Mouse (Mus musculus) gastrocnemius, adult 2 months (tissue): ENCODE results near the gene Tsks. TPM values are rescaled to one million over a fixed set of nuclear protein-coding genes. Genes with fewer than 3 reads are reported as not detected.

Experiments
- DNase-seq: peaks from one replicate; pipeline ENCODE4 v3.0.0; 2022
- H3K27ac ChIP-seq: fragments of 200-600 bp; 2 replicates; pipeline ENCODE4 v1.8.1; 2022; ENCODE audit warnings: mild to moderate bottlenecking
- H3K4me3 ChIP-seq: fragments of 200-600 bp; 2 replicates; pipeline ENCODE4 v1.8.1; 2022; ENCODE audit warnings: mild to moderate bottlenecking, moderate library complexity
- CTCF ChIP-seq: fragments of 200-600 bp; IDR thresholded peaks from 2 replicates; pipeline ENCODE4 v1.8.1; 2022; ENCODE audit warnings: antibody characterized with exemption, mild to moderate bottlenecking, moderate library complexity
- intact Hi-C: fragments of 180-260 bp; cut with DNase I; formaldehyde crosslinking; loops from one replicate; pipeline ENCODE4 v1.15.1; 2025
- long read RNA-seq, 2 experiments: library from polyadenylated mRNA; stranded (forward); transcript quantifications; one replicate each; pipeline ENCODE4 v2.0.0; 2021
- total RNA-seq, 2 experiments: library from RNA; stranded (reverse); gene quantifications; 2 replicates each; pipeline ENCODE4 v1.2.3; 2021

Gene Tsks
- total RNA-seq = not detected
- long read RNA-seq, experiment 1 = 0 reads
- long read RNA-seq, experiment 2 = 0 reads

DNA sequence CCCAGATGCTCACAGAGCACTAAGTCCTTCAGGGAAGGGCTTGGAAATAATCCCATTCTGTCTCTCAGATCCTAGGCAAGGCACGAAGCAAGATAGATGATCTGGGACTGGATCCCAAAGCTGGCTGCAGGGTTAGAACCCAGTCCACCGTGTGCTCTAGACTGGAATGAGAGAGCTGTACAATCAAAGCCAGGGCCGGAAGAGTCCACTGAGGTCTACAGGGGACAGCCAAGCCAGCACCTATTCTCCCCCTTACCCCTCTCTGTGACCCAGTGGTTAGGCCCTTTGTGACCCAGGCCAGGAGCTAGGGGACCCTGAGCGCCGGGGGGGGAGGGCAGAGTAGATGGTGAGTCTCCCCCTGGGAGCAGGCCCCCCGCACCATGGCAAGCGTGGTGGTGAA, at the start of gene Tsks:
Gene Tsks, plus strand, starts transcription at position 301 of the 400 bp plus-strand sequence.
- no peak within 1 kb of the TSS for H3K4me3 ChIP-seq
- TF ChIP-seq CTCF = no peak
- no peak within 1 kb of the TSS for H3K27ac ChIP-seq
- DNase-seq = no peak
- intact Hi-C loops = no loop called here

DNA sequence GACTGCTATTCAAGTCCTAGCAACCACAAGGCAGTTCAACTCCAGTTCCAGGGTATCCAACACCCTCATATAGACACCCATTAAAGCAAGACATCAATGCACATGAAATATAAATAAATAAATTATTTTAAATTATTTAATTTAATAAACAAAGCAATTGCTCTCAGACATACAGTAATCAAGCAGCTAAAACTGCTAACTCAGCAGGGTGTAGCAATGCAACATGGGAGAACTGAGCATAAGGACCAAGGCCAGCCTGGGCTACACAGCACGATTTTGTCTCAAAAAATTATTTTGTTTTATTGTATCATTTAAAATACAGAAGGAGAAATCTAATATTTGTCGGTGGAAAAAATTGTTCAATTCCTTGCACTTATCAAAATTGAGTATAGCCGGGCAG, 48.8 kb upstream of the Tsks start:
- no peak for TF ChIP-seq CTCF
- peak overlapping the region; percentile 92; the same call in 1 of the 2 replicates for H3K27ac ChIP-seq
- intact Hi-C loops = no loop called here

GRCm38 (mm10) chr7:44895206-44895592, 47.8 kb upstream of the Tsks start:
- Histone ChIP-seq H3K27ac (peak overlapping the region; percentile 92), H3K4me3 (peak overlapping the region; percentile 91)
- intact Hi-C loops = loop anchor here (5.0 kb wide), 2 partner anchors 62 to 117 kb away; no protein-coding TSS in a partner anchor
- no peak for TF ChIP-seq CTCF
- no peak for DNase-seq

More for the DNA sequence above, 48.8 kb upstream of the Tsks start:
- H3K4me3 ChIP-seq = no peak overlapping the region
- DNase-seq = no peak

DNA sequence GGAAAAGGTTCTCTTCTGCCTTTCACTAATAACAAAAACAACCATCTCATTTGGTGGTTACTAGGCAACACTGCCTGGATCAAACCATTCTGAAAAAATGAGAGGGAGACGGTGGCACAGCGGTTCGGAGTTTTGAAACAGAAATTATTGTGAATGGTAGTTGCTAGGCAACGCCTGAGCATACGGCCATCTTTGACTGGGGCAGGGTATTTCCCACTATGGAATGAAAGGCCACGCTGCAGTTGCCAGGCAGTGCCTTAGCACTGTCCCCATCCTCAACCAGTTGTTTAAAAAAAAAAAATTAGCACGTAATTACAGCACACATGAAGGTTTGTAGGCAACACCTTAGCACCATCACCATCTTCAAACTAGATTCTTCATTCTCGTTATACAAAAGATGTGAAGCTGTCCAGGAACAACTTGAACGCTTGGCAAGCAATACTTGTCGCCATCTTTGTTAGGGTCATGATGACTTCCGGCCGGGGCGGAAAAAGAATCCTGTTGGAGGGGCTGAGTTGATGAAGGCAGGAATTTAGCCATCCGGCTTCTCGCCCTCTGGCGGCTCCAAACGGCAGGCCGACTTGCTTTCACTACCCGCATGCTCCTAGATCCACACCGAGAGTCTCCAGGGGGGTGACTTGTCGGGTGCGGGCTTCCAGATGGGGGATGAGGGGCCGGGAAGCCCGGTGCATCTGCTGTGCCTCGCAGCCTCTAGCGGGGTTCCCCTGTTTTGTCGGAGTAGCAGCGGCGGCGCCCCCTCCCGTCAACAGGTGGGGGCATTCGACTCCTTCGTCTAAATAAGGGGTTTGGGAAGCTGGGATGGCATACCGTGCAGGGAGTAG, 47.2 kb upstream of the Tsks start, which contains the start of gene Fuz:
Gene Fuz, plus strand, starts transcription at position 487 of the 842 bp plus-strand sequence.
- peak; percentile 76 for TF ChIP-seq CTCF
- peak; percentile 93 for DNase-seq
- intact Hi-C loops = loop anchor here (5.0 kb wide), 2 partner anchors 61 to 116 kb away; no protein-coding TSS in a partner anchor
- Histone ChIP-seq H3K4me3 (peak within 1 kb of the TSS; percentile 91), H3K27ac (peak within 1 kb of the TSS; percentile 92)

GRCm38 (mm10) chr7:44896499-44896898, 46.5 kb upstream of the Tsks start:
- Histone ChIP-seq H3K27ac (peak overlapping the region; percentile 92), H3K4me3 (peak overlapping the region; percentile 91)
- TF ChIP-seq CTCF = no peak
- intact Hi-C loops = loop anchor here (5.0 kb wide), 2 partner anchors 61 to 116 kb away; no protein-coding TSS in a partner anchor
- DNase-seq = peak; percentile 53

DNA sequence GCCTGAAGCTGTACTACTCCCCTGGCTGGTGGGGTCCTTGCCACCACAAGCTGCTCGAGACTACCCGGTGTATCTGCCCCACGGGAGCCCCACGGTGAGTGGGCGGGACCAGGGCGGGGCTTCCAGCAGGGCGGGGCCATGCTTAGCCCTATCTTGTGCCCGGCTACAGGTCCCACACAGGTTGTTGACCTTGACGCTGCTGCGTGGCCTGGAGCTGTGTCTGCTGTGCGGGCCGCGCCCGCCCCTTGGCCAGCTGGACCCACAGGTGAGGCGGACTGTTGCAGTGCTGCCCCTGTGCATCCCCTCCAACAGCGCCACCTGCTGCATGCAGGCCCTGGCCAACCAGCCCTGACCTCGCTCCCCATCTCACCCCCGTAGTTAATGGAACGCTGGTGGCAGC, 44.4 kb upstream of the Tsks start:
- peak overlapping the region; percentile 35; the same call in 1 of the 2 replicates for H3K27ac ChIP-seq
- H3K4me3 ChIP-seq = no peak overlapping the region
- TF ChIP-seq CTCF = peak; percentile 26; the same call in 1 of the 2 replicates
- intact Hi-C loops = loop anchor here (5.0 kb wide), 2 partner anchors 59 to 114 kb away; no protein-coding TSS in a partner anchor
- DNase-seq = peak; percentile 47

- Histone ChIP-seq H3K27ac (no peak overlapping the region), H3K4me3 (no peak overlapping the region)
- intact Hi-C loops = no loop called here
- no peak for DNase-seq
- no peak for TF ChIP-seq CTCF
These were observed 42.4 kb upstream of the Tsks start for GRCm38 (mm10) chr7:44900632-44901031.

DNA sequence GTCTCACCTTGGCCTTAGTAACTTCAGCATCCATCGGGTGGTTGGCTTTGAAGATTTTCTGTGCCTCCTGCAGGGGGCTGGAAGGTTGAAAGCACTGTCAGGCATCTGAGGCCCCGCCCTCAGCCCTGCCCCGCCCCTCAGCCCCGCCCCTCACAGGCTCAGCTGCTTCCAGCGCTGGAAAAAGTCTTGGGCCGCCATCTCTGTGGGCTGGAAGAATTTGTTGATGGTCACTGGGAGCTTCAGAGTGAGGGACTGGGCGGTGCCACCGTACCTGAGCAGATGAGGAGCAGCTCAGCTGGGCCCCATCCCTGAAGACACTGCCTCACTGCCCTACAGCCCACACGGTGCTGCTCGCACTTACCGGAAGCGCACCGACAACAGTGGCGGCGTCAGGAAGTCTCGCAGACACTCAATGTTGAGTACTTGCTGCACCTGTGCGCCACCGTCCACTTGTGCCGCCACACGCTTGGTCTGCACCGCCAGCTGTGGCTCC, 41.7 kb upstream of the Tsks start:
- Histone ChIP-seq H3K4me3 (peak overlapping the region; percentile 60), H3K27ac (peak overlapping the region; percentile 43; the same call in 1 of the 2 replicates)
- peak; percentile 27 for TF ChIP-seq CTCF
- intact Hi-C loops = no loop called here
- peak; percentile 47 for DNase-seq

- TF ChIP-seq CTCF = no peak
- Histone ChIP-seq H3K27ac (no peak overlapping the region), H3K4me3 (no peak overlapping the region)
- DNase-seq = no peak
- intact Hi-C loops = no loop called here
These were observed 37.6 kb upstream of the Tsks start for GRCm38 (mm10) chr7:44905430-44905829.

DNA sequence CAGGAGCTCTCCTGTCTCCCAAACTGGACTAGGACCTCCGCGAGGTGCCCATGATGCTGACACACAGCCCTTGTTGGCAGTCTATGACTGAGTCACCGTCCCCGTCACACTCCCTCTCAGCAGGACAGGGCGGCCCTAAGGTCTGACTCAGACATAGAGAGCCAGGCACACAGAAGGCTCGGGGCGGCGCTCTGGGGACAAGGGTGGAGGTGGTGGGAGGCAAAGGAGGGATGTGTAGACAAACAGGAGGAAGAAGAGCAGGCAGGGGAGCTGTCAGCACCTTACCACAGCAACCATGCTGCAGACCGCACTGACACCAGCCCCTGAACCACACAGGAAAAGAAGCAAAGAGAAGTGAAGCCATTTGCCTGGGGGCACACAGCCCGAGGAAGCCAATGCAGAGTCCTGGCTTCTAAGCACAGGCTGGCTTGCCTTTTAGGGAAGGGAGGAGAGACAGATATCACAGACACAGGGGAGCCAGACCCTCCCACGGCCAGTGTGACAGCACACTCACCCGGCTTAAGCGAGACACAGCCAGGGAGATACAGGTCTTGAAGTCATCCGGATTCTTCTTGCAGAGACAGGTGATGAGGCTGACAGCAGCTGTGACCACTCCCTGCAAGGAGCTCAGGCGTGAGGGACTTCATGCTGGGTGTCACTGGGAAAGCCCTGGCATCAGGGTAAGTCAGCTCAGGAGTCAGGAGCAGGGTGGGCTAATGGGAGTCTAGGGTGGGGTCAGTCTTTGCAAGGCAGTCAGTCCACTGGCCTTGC, 34.1 kb upstream of the Tsks start:
- no peak for TF ChIP-seq CTCF
- Histone ChIP-seq H3K27ac (no peak overlapping the region), H3K4me3 (no peak overlapping the region)
- DNase-seq = no peak
- intact Hi-C loops = no loop called here

DNA sequence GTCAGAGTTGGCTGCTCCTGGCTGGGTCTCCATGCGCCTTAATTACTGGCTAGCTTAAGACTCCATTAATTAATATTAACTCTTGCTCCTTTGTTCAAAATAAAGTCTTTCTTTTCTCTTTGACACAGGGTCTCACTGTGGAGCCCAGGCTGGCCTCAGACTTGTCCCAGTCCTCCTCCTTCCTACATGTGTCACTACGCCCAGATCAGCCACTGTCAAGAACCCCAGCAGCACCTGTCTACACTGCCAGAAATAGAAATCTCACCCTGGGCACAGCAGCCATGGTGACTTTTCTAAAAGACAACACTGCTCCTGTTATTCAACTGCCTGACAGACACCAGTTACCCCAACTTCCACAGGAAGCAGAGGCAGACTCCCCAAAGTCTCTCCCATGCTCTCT, 28.6 kb upstream of the Tsks start:
- intact Hi-C loops = no loop called here

GRCm38 (mm10) chr7:44915314-44915713, 27.7 kb upstream of the Tsks start:
- H3K4me3 ChIP-seq = no peak overlapping the region
- H3K27ac ChIP-seq = peak overlapping the region; percentile 81
- DNase-seq = peak; percentile 54
- intact Hi-C loops = no loop called here
- no peak for TF ChIP-seq CTCF

More for the DNA sequence above, 28.6 kb upstream of the Tsks start:
- TF ChIP-seq CTCF = no peak
- Histone ChIP-seq H3K4me3 (no peak overlapping the region), H3K27ac (peak overlapping the region; percentile 81)
- DNase-seq = no peak
